Mouse (Mus musculus) spleen, postnatal 4 days (tissue): ENCODE measurements around the gene Hba-a2.
A peak's percentile ranks its signal among the peaks of the same experiment; 100 is the strongest.
"Not testable (repeated sequence)": the region's sequence is repeated elsewhere in the genome, so short reads cannot be mapped to it uniquely, and the experiment has no call there.

ENCODE experiments used
- DNase-seq, 2 experiments: peaks; one replicate each; pipeline ENCODE4 v3.0.0; 2022; ENCODE audit warnings: low spot score in 2 of 2

Hba-a2 gene

DNA sequence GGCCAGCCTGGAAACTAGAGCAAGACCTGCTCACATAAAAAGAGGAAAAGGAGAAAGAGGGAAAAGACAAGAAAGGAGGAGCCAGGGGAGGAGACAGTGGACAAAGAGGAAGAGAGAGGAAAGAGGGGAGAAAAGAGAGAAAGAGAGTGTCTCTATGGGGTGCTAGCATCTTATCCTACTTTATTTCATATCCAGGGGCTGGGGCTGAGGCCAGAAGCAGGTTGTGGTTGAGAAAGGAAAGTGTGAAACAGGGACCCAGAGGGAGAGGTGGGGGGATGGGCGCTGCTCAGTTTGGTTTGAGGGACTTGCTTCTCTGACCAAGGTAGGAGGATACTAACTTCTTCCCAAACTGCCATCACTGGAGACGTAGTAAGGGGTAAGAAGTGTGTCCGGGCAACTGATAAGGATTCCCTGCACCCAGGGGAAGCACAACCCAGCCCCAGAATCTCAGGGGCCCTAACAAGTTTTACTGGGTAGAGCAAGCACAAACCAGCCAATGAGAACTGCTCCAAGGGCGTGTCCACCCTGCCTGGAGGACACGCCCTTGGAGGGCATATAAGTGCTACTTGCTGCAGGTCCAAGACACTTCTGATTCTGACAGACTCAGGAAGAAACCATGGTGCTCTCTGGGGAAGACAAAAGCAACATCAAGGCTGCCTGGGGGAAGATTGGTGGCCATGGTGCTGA is 13.1 kb upstream of the Hba-a2 start, which contains the start of gene Hba-a1:
Hba-a1 (plus strand) TSS at position 421 of the 687 bp plus-strand sequence.
- not testable (repeated sequence) for DNase-seq

DNA sequence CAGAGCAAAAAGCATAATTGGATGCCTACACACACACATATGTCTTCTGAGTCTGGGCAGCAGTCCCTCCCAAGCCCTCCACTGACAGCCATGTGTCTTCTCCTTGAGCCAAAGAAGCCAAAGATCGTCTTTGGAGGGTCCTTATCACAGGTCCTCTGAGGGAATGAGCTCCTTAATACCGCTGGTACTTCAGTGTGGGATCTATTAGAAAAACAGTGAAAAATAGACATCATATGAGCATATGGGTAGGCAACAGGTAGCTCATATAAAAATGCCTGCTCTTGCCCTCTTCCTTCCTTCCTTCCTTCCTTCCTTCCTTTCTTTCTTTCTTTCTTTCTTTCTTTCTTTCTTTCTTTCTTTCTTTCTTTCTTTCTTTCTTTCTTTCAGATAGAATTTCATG is 11.7 kb upstream of the Hba-a2 start:
- not testable (repeated sequence) for DNase-seq

- DNase-seq: peak; percentile 79 to 90
Measured at GRCm38 (mm10) chr11:32285031-32285775, 11.1 kb upstream of the Hba-a2 start.

DNA sequence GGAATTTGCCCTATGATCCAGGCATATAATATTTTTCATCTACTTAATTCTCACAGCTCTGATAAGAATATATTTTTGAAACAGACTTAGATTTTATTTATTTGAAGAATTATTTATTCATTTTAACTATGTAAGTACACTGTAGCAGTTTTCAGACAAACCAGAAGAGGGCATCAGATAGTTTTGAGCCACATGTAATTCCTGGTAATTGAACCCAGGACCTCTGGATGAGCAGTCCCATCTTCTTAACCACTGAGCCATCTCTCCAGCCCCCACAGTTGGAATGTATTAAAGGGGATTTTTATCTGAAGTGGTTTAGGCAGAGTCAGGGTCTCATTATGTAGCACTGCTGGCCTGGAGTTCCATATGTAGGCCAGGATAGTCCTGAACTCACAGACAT is 10.4 kb upstream of the Hba-a2 start:
- peak in 1 of 2 experiments; percentile 56 for DNase-seq

GRCm38 (mm10) chr11:32286695-32287492 is 9.4 kb upstream of the Hba-a2 start, which contains the start of gene Hbq1b:
TSS of gene Hbq1b (plus strand) at chr11:32286965.
- DNase-seq: peak; percentile 91 to 95

DNA sequence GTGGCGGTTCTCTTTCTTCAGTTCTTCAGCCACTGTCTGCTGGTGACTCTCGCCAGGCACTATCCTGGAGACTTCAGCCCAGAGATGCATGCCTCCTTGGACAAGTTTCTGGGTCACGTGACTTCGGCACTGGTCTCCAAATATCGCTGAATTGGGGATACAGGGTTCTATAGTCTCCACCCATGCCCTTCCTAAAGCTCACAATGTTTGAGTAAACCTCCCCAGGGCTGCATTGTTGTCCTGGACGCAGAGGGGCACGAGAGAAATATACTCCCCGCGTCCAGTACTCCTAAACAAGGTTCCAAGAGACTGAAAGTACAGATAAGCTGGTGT is 8.8 kb upstream of the Hba-a2 start:
- DNase-seq: peak in 1 of 2 experiments; percentile 78

DNA sequence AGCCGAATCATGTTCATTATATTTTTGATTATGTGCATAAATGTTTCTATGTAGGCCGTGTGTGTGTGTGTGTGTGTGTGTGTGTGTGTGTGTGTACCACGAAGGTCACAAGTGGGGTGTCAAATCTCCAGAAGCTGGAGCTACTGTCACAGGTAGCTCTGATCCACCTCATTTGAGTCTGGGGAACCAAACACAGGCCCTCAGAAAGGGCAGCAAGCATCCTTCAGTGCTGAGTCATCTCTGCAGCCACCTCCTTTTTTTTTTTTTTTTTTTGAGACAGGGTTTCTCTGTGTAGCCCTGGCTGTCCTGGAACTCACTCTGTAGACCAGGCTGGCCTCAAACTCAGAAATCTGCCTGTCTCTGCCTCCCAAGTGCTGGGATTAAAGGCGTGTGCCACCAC is 3.5 kb upstream of the Hba-a2 start:
- not testable (repeated sequence) for DNase-seq

GRCm38 (mm10) chr11:32293479-32293878 is 2.8 kb upstream of the Hba-a2 start:
- peak in 1 of 2 experiments; percentile 35 for DNase-seq

DNA sequence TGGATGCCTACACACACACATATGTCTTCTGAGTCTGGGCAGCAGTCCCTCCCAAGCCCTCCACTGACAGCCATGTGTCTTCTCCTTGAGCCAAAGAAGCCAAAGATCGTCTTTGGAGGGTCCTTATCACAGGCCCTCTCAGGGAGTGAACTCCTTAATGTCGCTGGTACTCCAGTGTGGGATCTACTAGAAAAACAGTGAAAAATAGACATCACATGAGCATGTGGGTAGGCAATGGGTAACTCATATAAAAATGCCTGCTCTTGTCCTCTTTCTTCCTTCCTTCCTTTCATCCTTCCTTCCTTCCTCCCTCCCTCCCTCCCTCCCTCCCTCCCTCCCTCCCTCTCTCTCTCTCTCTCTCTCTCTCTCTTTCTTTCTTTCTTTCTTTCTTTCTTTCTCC is 1.1 kb downstream of the Hba-a2 start:
- not testable (repeated sequence) for DNase-seq

DNA sequence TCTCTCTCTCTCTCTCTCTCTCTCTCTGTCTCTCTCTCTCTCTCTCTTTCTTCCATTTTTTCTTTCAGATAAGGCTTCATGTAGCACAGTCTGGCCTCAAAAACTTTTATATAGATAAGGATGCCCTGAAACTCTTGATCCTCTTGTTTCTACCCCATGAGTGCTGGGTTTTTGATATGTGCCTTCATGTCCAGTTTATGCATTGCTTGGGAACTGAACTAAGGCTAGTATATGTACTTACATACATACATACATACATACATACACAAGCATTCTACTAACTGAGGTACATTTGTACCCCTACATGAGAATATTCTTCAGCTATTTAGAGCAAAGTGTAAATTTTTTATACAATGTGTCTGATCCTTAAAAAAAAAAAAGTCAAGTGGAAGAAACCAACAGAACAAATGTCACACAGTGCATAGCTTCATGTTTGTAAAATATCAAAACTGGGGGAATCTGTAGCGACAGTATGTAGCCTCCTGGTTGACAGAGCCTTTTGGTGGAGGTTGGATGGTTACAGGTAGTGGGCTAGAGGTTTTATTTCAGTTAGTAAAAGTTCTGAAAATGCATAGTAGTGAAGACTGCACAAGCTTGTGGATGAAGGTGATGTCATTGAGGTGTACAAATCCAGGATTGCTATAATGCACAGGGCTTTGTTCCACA is 1.7 kb downstream of the Hba-a2 start:
- DNase-seq: no peak

DNA sequence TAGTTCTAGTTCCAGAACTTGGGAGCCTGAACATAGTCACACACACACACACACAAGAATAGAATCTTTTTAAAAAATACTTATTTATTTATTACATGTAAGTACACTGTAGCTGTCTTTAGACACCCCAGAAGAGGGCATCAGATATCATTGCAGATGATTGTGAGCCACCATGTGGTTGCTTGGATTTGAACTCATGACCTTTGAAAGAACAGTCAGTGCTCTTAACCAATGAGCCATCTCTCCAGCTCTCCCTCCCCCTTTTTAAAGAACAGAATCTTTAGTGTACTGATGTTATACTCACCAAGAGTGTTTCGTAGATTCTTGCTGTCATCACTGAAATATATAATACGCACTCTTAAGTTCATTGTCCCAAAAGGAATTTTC is 2.2 kb downstream of the Hba-a2 start:
- peak in 1 of 2 experiments; percentile 43 for DNase-seq

- DNase-seq: peak; percentile 78 to 88
Measured at GRCm38 (mm10) chr11:32299865-32300264, 3.6 kb downstream of the Hba-a2 start, which contains the start of gene Hbq1a. TSS of gene Hbq1a (plus strand) at chr11:32300069.

GRCm38 (mm10) chr11:32300279-32301267 is 4.3 kb downstream of the Hba-a2 start:
- DNase-seq: no peak

DNA sequence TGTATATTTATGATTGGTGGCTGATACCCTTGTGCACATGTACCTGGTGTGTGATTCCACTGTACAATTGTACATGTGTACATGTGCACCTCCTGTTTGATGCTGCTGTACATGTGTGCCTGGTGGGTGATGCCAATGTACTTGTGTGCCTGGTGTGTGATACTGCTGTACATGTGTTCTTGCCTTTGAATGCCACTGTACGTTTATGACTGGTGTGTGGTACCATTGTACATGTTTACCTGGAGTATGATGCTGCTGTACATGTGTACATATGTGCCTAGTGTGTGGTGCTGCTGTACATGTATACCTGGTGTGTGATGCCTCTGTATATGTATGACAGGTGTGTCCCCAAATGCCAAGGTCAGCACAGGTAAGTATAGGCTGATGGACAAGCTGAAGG is 5.2 kb downstream of the Hba-a2 start:
- DNase-seq: no peak

DNA sequence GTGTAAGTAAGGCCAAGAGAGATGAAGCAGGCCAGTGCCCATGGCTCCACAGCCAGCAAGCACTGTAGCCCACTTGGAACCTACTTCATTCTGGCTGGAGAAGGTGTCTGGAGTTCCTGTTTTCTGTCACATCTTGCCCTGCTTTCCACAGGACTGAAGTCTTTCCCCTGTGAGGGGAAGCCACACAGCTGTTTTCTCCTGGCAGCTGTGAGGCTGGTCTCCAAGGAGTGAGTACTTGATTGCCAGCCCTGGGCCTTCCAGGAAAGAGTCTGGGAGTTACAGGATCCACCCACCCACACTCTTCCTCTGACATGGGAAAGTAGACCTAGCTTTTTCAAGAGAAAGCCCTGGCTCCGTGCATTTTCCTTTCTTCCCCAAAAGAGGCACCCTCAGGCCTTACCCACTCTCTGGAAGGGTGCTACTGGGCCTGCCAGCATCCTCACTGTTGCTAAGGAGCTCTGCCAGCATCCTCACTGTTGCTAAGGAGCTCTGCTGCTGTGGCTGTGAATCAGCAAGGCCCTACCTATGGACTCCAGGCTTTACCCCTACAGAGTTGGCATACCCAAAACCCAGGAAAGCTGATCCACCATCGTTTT is 6.6 kb downstream of the Hba-a2 start:
- peak in 1 of 2 experiments; percentile 57 for DNase-seq

DNA sequence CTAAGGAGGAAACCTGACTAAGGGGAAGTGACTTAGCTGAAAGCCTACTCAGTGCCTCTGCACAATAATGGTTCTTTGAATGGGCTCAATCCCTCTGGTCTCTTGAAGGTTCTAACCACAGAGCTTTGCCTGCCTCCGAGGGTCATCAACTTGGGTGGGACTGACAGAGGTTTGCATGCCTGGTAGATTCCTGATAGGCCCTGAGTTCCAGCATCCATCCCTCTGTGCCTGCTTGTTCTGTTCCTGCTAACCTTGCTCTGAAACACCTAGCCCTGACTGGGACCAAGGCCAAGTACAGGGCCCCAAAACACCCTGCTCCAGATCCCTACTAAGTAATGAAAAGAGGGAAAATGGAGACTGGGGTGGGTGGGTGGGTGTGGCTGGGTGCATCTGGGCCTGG is 7.2 kb downstream of the Hba-a2 start:
- DNase-seq: peak in 1 of 2 experiments; percentile 53

DNA sequence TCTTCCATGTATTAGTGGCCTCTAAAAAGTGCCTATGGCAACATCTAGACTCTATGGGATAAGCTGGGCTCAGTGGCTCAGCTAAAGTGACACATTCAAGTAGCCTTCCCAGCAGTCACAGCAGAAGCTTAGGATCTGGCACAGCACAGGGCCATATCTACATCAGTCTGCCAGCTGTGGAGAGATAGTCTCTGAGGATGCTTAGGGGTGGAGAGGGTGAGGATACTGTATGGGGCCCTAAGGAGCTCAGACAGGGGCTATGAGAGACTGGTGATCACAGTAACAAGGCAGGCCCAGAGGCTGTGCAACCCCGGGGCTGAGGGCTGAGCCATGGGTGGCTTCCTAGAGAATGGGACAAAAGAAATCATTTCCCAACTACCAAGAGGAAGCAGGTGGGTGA is 10.7 kb downstream of the Hba-a2 start:
- DNase-seq: peak in 1 of 2 experiments; percentile 56

DNA sequence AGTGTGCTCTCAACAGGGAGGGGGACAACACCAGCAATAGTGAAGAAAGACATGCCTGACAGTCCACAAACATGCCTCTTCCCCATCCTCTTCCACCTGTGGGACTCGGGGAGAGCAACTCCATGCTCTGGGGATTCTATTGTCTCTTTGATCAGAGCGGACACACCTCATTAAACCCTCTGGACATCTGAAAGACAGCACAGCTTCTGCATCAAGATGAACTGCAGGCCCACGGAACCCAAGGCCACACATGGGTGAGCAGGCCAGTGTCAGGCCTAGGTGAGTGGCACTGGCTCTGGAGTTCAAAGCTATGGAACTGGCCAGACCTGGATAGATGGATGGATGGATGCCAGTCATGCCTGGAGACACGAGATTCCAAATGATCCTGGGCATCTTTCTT is 13.2 kb downstream of the Hba-a2 start:
- DNase-seq: no peak

DNA sequence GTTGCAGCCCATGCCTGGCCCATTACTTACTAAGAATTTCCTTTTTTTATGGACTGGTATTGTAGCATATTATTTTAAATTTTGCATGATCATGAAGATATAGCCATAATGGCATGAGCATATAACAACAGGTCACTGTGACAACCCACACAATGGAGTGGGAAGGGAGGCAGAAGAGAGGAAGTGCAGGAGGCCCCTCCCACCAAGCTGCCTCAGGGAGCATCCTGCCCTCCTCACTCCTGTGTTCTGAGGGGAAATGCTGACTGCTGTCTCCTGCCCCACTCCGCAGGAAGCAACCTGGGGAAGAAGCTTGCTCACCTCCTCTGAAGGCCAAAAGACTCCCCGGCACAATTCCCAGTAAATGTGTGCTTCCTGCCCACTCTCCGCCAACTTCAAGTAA is 13.6 kb downstream of the Hba-a2 start:
- no peak for DNase-seq

DNA sequence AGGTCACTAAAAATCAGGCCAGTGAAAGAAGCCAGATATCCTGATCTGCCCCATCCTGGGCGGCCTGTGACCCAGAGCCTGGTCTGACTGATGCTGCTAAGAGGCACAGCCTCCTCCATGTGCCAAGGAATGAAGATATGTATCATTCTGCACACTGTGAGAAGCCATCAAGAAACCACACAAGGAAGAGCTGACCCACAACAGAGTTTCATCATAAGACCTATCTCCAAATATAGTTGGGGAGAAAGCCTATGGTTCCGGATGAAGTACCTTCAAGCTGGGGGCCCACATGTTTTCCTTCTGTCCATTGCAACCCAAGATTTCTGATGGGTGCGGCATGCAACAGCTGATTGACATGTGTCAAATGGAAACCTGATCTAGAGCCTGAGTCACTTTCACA is 19.7 kb downstream of the Hba-a2 start:
- DNase-seq: no peak
